Mouse (Mus musculus) bone marrow macrophage, adult 2 months (primary cell): ENCODE results near the gene Rbm41. TPM values are rescaled to one million over a fixed set of nuclear protein-coding genes. Genes with fewer than 3 reads are reported as not detected.

Source experiments
- H3K27ac ChIP-seq: 2 replicates; pipeline ENCODE4 v1.5.1; 2012; ENCODE audit warnings: low read depth, low read length; ENCODE audit not compliant: insufficient read depth
- H3K4me1 ChIP-seq: 2 replicates; pipeline ENCODE4 v1.6.1; 2012; ENCODE audit warnings: low read length; ENCODE audit not compliant: control insufficient read depth, insufficient read depth
- H3K4me3 ChIP-seq: 2 replicates; pipeline ENCODE4 v1.5.1; 2012; ENCODE audit warnings: mild to moderate bottlenecking, low read length, moderate library complexity; ENCODE audit not compliant: insufficient read depth
- CTCF ChIP-seq: IDR thresholded peaks from 2 replicates; pipeline ENCODE4 v1.5.1; 2012; ENCODE audit warnings: low read depth, mild to moderate bottlenecking, low read length, moderate library complexity
- POLR2A ChIP-seq: IDR thresholded peaks from 2 replicates; pipeline ENCODE4 v1.6.1; 2012; ENCODE audit warnings: mild to moderate bottlenecking, low read depth, low read length, borderline replicate concordance
- polyA plus RNA-seq: library from polyadenylated mRNA; stranded (reverse); fragments of >200 nt; gene quantifications from 2 replicates; pipeline ENCODE4 v1.2.4, GENCODE M21; 2012; ENCODE audit not compliant: missing spikeins, insufficient read depth, insufficient read length

Rbm41 gene
- polyA plus RNA-seq: 7.1 and 8.3 TPM in 2 replicates

GRCm38 (mm10) chrX:139997740-139998690 is at the start of gene Rbm41:
TSS of gene Rbm41 (minus strand) at chrX:139998595.
- peak within 1 kb of the TSS; percentile 66 for H3K4me3 ChIP-seq
- no peak within 1 kb of the TSS for H3K27ac ChIP-seq
- TF ChIP-seq POLR2A (no peak), CTCF (no peak)
- H3K4me1 ChIP-seq: peaks cover 3% of the 10 kb centered on the region; the same call in 1 of the 2 replicates

DNA sequence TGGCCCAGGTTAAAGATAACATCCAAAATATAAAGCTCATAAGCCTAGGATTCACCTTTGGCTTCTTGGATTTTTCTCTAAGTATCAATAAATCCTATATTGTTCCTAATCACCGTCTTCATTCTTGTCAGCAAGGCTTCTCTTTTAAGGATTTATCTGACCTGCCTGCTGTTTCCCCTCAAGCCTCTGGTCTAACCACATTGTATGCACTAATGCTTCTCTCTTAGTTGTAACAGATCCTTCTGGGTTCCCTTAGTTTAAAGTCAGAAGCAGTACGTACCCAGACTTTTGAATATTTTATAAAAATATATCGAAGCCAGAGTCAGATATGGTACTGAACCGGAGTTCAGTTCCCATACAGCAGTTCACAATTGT is 283 bp upstream of the Rbm41 start:
- H3K27ac ChIP-seq: no peak overlapping the region
- TF ChIP-seq POLR2A: no peak
- TF ChIP-seq CTCF: no peak
- H3K4me1 ChIP-seq: peaks cover 3% of the 10 kb centered on the region; the same call in 1 of the 2 replicates
- H3K4me3 ChIP-seq: no peak overlapping the region

DNA sequence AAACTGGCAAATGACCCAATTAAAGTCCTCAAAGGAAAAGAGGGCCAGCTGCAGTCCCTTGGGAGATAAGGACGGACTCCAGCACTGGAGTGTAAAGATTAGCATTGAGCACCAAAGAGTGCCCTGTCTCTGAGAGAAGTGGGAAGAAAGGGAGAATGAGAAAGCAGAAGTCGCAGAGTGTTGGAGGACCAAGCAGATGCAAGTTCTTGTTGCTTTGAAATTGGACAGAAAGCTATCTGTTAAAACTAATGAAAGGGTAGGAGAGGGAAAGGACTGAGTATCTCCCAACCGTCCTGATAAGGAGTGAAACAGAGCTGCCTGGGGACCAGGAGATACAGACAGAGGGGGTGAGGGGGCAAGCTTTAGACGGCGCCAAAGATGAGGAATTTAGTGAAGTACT is 16.3 kb downstream of the Rbm41 start:
- Histone ChIP-seq H3K27ac (no peak overlapping the region), H3K4me1 (no peaks in the 10 kb centered on the region), H3K4me3 (no peak overlapping the region)
- TF ChIP-seq CTCF: no peak
- no peak for TF ChIP-seq POLR2A

GRCm38 (mm10) chrX:139933507-139933906 is 64.9 kb downstream of the Rbm41 start:
- Histone ChIP-seq H3K4me3 (no peak overlapping the region), H3K4me1 (no peaks in the 10 kb centered on the region; the same call in 1 of the 2 replicates), H3K27ac (no peak overlapping the region)
- TF ChIP-seq CTCF (no peak), POLR2A (no peak)

GRCm38 (mm10) chrX:139932472-139932871 is 65.9 kb downstream of the Rbm41 start:
- TF ChIP-seq POLR2A (no peak), CTCF (no peak)
- Histone ChIP-seq H3K4me3 (no peak overlapping the region), H3K27ac (no peak overlapping the region), H3K4me1 (no peaks in the 10 kb centered on the region; the same call in 1 of the 2 replicates)

DNA sequence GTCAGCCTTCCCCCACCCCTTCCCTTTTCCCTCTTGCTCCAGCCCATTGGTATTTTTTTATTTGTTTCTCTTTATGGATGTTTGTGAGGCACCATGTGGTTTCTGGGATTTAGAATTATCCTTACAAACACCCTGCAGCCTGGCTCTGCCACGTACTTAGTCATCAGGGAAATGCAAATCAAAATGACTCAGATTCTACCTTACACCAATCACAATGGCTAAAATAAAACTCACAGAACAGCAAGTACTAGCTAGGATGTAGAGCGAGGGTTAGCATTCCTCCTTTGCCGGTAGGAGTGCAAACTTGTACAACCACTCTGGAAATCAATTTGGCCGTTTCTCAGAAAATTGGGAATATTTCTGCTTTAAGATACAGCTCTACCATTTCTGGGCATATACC is 77.8 kb downstream of the Rbm41 start:
- Histone ChIP-seq H3K4me1 (no peaks in the 10 kb centered on the region), H3K4me3 (no peak overlapping the region), H3K27ac (no peak overlapping the region)
- TF ChIP-seq POLR2A (no peak), CTCF (no peak)

- Histone ChIP-seq H3K27ac (no peak overlapping the region), H3K4me3 (no peak overlapping the region), H3K4me1 (no peaks in the 10 kb centered on the region)
- no peak for TF ChIP-seq POLR2A
- no peak for TF ChIP-seq CTCF
Observed at GRCm38 (mm10) chrX:139891387-139891786, 107.0 kb downstream of the Rbm41 start.

GRCm38 (mm10) chrX:139883221-139883620 is 115.2 kb downstream of the Rbm41 start:
- TF ChIP-seq POLR2A (no peak), CTCF (no peak)
- Histone ChIP-seq H3K4me3 (no peak overlapping the region), H3K4me1 (no peaks in the 10 kb centered on the region), H3K27ac (no peak overlapping the region)

GRCm38 (mm10) chrX:139877936-139878335 is 120.5 kb downstream of the Rbm41 start:
- no peak overlapping the region for H3K27ac ChIP-seq
- TF ChIP-seq CTCF: no peak
- TF ChIP-seq POLR2A: no peak
- no peak overlapping the region for H3K4me3 ChIP-seq
- H3K4me1 ChIP-seq: no peaks in the 10 kb centered on the region

DNA sequence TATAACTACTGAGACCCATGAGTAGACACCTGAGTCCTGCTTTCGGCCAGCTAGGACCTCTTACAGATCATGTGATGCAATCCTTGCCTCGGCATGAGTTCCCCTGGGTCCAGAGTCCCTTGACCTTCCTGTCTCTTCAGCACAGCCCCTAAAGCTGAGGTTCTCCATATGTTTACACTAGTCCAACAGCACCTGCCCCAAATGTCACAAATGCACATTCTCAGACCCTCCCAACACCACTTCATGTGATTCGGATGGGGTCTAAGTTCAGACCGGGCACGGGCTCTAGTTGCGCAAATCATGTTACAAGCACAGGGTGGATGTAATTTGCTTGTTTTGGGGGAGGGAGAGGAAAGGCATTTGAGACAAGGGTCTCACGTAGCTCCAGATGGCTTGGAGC is 121.3 kb downstream of the Rbm41 start:
- H3K27ac ChIP-seq: no peak overlapping the region

More for the DNA sequence above, 121.3 kb downstream of the Rbm41 start:
- Histone ChIP-seq H3K4me1 (no peaks in the 10 kb centered on the region), H3K4me3 (no peak overlapping the region)
- no peak for TF ChIP-seq POLR2A
- no peak for TF ChIP-seq CTCF
